Mouse (Mus musculus) embryonic stem cell, embryonic (primary cell): ENCODE measurements at regions not wholly inside any gene's neighbourhood (a gene's known extent, or its start where the extent isn't known, plus 50 kb on each side); places are given as distances from the start of the nearest gene placed in this dataset.

Experiments
- CTCF ChIA-PET, 4 experiments: fragments of 300-600 bp in 2 of 4; fragments of 350-600 bp in 2 of 4; sonication (Branson Sonifier 250); formaldehyde crosslinking; loops; one replicate each; lab custom pipeline; 2022; ENCODE audit warnings: inconsistent platforms in 2 of 4; lab: Charles Lee
- POLR2A ChIA-PET, 4 experiments: fragments of 300-600 bp in 2 of 4; fragments of 350-600 bp in 2 of 4; sonication (Branson Sonifier 250); formaldehyde crosslinking; loops; one replicate each; lab custom pipeline; 2022; ENCODE audit warnings: antibody characterized with exemption in 4 of 4, inconsistent platforms in 1 of 4; lab: Charles Lee

DNA sequence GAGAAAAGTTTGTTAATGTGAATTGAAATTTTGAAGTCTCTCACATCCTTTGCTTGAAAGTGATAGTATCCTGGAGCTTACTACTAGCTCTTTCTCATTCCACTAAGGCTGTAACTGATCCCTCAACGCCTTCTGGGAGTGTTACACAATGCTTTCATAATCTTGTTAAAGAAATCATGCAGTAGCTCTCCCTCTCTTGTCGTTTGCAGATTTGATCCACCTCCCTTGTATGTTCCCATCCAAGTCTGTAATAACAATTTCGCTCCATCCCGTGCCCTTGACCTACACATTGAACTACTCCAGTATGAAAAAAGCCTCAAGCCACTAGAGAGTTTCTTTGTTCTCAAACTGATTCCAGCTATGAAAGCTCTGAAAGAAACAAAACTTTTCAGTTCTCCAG is 63.9 kb upstream of the Fibin start:
- ChIA-PET POLR2A (no interaction called here), CTCF (interaction anchor here in 1 of 4 experiments (0.5 kb wide), 1 partner anchor 138 kb away, joined by 3 read pairs; no protein-coding TSS in a partner anchor)

DNA sequence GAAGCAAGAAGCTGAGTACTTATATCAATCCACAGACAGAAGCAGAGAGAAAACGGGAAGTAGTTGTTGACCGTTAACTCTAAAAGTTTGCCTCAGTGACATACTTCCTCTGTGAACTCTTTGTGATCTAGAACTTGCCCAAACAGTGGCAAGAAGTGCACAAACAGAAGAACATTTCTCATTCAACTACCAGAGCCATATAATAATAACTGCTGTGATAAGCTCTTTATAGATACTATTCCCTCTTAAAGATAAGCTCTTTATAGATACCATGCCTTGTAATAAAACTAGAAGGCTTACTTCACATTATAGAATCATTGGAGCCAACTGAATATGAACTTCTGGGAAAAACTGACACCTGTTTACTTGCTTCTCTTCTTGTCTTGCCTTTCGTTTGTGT is 89.7 kb upstream of the Fibin start:
- ChIA-PET CTCF (no interaction called here), POLR2A (no interaction called here)

DNA sequence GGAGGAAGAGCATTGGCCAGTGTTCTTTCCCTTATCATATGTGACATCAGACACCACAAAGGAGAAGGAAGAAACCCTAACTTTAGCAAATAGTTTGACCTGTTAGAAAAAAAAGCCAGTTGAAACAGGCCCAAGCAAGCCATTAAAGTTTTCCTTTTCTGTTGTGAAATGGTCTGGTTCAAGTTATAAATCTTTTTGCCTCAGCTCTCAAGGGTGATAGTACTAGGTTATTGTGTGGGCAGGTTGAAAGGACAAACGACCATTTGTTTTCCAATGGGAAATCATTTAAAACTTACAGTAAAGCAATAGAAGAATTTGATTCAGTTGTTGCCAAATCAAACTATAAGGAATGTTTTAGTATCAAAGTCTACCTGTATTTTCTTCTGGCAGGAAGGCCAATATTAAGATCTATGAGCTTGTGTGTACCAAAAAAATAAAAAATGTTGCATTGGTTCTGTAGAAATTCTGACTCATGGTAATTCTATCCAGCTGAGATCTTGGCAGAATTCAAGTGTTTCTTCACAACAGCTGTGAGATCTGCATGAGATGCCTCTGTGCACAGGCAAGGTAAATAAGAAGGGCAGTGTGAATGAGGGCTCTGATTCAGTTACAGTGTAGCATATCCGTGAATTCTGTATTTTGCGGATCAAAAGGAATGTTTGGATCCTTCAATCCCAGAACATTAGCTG is 109.5 kb upstream of the Fibin start:
- CTCF ChIA-PET: no interaction called here
- POLR2A ChIA-PET: no interaction called here

DNA sequence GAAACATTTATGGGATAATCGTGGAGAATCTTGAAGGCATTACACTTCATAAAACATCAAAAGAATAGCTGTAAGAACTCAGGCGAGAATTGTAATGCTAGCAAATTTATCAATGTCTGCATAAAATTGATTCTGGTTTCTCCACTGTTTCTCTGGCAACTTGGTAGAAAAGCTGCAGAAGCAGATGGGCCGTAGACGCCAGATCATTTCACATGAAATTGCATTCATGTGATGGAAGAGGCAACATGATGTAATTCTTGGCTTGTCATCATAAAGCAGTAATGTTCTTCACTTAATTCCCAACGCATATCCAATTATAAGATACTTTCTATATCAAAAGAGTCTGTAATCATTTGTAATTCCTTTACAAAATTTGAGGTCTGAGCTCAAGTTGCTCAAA is 113.6 kb upstream of the Fibin start:
- CTCF ChIA-PET: interaction anchor here in 1 of 4 experiments (0.6 kb wide), 1 partner anchor 292 kb away, joined by 4 read pairs; no protein-coding TSS in a partner anchor

DNA sequence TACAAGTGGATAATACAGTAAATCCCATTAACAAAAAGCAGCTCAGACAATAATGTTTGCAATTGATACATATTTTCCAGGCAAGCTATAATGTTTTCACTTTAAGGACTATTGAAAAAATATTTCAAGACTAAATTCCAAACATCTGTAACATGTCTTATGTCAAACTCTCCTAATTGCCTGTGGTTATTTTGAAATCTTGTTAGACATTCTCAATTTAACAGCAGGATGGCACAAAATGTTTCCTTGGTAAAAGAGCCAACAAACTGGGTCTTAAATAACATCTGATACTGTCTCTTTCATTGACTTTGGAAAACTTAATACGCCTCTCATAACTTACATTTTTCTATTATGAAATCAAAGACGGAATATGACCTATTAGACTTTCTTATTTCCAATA is 115.8 kb upstream of the Slc5a12 start:
- ChIA-PET CTCF (no interaction called here), POLR2A (interaction anchor here in 1 of 4 experiments (0.6 kb wide), 1 partner anchor 620 kb away, joined by 4 read pairs; no protein-coding TSS in a partner anchor)

More for the DNA sequence above, 113.6 kb upstream of the Fibin start:
- POLR2A ChIA-PET: no interaction called here

DNA sequence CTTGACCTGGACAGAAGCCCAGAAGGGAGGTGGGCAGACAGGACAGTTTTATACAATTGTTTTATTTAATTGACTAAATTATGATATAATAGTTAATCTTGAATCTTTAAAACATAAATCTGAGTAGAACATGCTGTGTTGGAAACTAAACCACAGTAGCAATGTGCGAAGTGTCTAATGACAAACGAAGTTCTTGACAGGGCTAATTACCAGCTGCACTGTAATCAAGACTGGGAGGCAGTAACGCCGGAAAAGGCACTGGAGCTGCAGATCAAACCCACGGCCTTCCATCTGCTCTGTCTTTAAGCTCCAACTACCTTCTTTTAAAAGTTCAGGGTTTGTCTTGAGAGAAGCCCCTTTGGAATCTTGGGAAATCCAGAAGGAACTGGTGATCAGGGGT is 110.9 kb upstream of the Slc5a12 start:
- POLR2A ChIA-PET: no interaction called here
- CTCF ChIA-PET: no interaction called here

DNA sequence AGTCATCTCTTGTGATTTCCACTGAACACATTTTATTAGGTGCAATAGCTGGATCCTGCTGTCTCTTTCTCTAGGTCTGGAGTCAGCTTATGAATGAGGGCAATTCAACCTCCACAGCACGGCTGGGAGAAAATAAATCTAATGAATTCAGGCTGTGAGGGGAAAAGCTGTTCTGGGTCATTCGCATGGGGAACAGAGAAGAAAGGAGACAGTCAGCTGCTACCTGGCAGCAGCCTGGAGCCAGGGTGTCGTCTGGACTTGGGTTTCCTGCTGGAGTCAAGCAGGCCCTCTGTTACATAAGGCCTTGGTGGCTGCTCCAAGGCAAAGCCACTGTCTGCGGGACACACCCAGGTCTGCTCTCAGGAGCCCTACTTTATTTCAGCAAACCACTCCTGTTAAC is 110.4 kb upstream of the Slc5a12 start:
- ChIA-PET POLR2A (no interaction called here), CTCF (no interaction called here)

DNA sequence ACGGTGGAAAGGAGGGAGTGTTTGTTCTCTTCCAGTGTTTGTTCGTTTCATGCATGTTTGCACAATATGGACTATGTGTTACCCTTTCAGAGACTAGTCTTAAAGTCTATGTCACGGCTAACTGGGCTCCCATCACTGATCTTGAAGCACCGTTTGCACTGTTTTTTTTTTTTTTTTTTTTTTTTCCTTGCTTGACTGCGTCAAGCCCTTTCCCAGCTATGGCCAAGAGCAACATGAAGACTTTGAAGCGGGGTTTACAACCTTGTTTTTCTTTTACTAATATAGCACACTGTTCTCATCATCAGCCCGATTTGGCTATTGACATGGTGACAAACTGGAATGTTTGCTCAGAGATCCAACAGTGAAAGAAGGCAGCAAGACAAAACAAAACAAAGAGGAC is 109.1 kb upstream of the Slc5a12 start:
- CTCF ChIA-PET: interaction anchor here in 1 of 4 experiments (0.7 kb wide), 1 partner anchor 1709 kb away, joined by 12 read pairs; no protein-coding TSS in a partner anchor

DNA sequence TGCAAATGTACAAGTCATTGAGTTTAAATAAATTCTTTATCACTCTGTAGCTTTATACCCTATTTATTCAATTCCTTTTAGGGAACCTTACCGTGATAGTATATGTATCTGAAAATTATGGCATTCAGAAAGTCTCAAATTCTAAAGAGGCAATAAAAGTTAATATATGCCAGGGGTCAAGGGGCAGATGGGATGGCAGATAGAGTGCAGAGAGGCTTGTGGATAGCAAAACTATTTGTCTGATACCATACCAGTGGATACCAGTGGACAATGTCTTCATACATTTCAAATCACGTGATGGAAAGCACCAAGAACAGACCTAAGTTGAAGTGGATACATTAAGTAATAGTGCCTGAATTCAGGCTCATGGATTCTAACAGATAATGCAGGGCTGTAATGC is 95.3 kb upstream of the Slc5a12 start:
- CTCF ChIA-PET: no interaction called here
- POLR2A ChIA-PET: no interaction called here

More for the DNA sequence above, 109.1 kb upstream of the Slc5a12 start:
- POLR2A ChIA-PET: no interaction called here

DNA sequence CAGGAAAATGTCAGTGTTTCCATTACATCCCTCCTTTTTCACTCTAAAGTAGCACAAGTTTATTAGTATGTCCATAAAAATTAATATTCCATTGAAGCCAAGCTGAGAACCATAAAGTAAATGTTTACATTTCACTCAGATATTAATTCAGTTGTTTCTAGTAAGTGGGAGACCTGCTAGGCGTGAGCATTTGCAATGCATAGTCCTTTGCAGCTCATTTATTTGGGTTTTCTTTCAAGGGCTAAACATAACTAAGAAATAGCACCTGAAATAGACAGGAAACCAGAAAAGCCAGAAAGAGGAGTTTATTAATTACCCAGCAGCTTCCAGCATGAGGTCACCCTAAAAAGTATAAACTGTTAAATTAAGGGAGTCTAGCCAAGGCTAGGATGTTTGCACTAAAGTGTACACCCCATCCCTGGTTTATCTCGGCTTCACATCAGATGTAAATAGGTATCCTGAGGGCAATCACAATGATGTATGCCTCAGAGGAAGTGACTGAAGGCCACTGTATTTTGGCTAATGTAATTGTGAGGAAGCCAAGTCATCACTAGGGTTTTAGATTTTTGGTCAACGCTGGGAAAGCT is 88.8 kb upstream of the Slc5a12 start:
- CTCF ChIA-PET: no interaction called here
- POLR2A ChIA-PET: no interaction called here

DNA sequence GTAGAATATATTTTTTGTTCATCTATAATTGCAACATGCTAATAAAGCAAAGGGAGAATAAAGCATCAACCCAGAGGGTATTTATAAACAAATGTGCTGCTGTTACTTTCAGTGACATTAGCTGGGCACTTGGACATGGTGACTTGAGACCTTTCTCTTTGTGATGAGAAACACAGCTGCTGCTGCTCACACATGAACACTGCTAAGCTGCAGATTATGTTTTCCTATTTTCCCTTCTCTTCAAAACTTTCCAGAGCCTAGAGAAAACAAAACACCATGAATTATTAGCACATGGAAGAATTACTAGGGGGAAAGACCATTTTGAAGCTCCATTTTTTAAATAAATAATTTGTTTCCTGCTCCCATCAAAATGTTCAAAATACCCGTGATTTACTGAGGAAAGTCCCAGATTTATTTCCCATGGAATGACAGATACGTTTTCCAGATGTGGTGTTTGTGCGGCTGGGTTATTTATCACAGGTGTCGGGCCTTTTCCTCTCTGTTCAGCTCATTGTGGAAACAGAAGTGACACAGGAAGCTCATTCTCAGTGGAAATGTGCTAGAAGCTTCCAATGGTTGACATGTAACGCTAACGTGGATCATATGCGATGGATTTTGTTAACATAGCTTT is 73.8 kb upstream of the Slc5a12 start:
- ChIA-PET CTCF (no interaction called here), POLR2A (no interaction called here)

DNA sequence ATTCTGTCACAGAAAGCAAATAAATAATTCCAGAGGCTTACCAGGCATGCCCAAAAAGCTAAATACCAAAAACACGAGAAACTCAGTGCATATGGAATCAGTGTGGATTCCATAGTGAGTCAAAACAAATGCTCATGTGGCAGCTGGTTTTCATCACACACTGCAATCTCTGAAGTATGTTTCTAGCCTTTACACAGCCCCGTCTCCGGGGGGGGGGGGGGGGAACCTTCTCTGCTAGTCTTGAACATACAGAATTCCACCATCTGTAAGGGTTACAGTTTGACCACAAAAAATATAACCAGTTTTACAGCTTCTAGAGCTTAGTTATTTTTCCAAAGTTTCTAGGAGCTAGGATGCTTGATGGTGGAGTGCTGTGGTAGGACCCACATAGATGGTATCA is 68.9 kb upstream of the Slc5a12 start:
- POLR2A ChIA-PET: interaction anchor here in 1 of 4 experiments (1.2 kb wide), 1 partner anchor 11 kb away, joined by 7 read pairs; no protein-coding TSS in a partner anchor
- CTCF ChIA-PET: interaction anchor here in 1 of 4 experiments (0.7 kb wide), 1 partner anchor 502 kb away, joined by 7 read pairs; no protein-coding TSS in a partner anchor

DNA sequence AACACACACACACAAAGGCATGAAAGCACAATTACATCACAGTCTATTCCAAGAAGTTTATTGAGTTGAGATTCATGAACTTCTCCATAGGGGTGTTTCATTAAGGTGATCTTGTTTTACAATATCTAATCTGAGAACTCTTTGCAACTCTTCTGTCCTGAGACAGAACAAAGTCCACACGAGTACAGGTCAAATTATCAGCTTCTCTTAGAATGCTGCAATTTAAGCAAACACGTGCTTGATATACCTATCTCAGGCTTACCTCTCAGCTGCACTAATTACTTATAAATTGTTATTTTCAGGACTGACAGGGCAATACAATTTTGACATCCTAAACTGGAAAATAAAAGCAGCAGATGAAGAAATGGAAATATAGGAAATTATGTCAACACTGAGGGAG is 57.0 kb upstream of the Slc5a12 start:
- CTCF ChIA-PET: no interaction called here

DNA sequence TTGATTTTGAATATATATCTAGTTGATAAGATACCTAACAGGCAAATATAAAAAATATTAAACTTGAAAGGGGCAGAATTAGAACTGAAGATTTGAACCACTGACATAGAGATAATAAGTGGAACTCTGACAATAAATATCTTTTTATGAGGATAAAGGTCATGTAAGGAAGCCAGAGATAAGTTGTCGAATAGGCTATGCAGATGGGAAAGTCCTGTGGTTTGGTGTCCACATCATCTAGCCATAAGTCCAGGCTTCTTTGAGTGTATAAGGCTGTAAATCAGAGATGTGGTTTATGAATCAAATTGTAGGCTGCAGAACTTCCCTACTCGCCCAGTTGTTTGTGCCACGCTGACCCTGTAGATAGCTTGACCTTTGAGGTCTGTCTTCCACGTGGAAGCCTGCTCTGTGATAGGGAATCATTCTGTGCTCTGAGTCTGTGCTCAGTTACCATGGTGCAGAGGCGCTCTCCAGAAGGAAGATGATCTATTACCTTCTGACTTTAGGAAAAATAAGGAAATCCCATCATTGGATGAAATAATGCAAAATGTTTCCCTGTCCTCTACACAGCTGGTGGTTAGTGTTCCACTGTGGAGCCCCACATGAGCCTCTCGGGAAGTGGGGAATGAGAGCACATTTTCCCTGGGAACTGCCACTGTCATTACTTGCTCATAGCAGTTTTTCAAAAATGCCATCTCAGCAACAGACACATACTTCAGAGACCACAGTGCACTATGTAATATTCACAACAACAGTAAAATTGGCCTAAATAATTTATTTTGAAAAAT is 56.3 kb upstream of the Slc5a12 start:
- ChIA-PET CTCF (no interaction called here), POLR2A (interaction anchor here in 1 of 4 experiments (0.6 kb wide), 1 partner anchor 364 kb away, joined by 3 read pairs; no protein-coding TSS in a partner anchor)

More for the DNA sequence above, 57.0 kb upstream of the Slc5a12 start:
- POLR2A ChIA-PET: interaction anchor here in 1 of 4 experiments (0.6 kb wide), 1 partner anchor 363 kb away, joined by 3 read pairs; no protein-coding TSS in a partner anchor

DNA sequence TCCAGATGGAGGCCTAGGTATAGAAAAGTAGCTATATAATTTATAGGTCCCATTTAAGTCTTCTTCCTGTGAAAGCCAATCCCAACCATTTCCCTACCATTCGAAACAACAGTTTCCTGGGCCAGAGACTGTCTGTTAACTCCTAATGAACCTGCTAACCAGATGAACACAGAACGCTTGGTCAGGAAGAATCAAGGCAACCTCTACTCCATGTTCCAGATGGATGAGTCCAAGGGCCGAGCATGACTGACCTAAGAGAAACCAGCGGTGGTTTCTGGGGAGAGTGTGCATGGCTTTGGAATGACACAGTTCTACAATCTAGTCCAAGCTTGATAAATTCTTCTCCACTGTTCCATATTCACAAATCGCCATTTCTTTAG is 55.8 kb upstream of the Slc5a12 start:
- ChIA-PET CTCF (no interaction called here), POLR2A (no interaction called here)
